Mouse (Mus musculus): ENCODE measurements around the gene Epha4.
A peak's percentile ranks its signal among the peaks of the same experiment; 100 is the strongest.

Gene Epha4

DNA sequence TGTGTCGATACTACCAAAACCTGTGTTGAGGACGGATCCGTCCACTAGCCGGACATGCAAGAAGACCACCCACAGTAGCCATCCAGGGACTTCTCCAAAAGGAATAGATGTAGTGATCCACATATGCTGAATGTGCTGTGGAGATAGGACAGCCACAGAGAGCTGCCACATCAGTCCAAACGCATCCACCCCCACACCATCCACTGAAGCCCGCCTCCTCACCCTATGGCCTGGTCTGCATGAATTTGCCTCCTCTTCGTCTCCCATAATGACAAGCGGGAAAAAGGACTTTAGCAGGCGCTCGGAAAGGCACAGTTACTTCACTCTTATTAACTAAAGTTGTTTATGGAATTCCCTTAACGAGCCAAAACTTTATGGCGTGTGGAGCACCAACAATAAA is 68.5 kb downstream of the Epha4 start:
- peak; percentile 23 for DNase-seq (ENCODE audit: low read depth, low spot score)

DNA sequence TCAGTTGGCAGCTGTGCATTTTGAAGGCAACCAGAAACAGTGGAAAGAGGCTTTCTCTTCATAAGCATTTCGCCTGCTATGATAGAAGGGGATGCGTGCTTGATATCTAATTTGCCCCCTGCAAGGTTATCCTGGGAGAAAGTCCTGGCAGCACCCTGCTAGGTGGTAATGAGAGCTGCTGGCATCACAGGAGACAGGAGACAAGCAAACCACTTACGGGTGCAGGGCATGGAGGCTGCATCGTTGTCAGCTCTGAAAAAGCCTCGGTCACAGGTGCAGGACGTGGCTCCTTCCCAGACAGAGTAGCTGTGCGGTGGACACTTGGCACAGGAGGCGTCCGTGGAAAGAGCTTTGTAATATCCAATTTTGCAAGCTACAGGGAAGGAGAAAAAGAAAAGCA is 70.2 kb downstream of the Epha4 start:
- DNase-seq (ENCODE audit: low read depth, low spot score): no peak

DNA sequence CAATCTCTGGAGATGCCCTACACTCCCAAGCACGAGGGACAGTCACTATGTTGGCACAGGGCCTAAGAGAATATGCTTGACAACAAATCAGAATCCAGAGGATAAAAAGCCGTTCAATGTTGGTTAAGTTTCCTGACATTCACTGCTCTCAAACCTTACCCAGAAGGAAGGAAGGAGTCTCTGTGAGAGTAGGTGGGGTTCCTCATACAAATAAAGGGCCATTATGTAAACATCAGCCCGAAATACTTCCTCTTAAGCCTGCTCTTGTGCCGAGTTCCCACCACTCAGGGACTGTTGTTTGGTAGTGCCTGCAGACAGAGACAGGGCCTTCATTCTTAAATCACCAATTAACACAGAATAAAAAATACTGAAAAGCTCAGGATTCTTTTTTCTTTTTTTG is 72.9 kb downstream of the Epha4 start:
- DNase-seq (ENCODE audit: low read depth, low spot score): peak; percentile 40

DNA sequence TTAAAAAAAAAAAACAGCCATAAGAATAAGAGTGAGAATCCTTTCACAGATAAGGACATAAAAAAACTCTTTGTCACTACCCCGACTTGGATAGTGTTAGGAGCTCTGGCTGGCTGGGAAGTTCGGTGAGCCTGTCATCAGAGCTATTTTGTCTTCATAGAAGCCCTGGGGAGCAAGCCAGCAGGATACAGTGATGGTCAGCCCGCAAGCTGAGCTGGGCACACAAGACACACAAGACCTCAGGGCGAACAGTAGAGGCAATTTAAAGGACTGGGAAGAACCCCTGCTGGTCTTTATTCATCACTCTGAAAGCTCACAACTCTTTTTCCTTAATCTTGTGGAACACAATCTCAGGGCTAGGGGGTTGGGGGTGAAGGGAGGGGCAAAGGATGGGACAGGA is 73.5 kb downstream of the Epha4 start:
- peak; percentile 48 for DNase-seq (ENCODE audit: low read depth, low spot score)

DNA sequence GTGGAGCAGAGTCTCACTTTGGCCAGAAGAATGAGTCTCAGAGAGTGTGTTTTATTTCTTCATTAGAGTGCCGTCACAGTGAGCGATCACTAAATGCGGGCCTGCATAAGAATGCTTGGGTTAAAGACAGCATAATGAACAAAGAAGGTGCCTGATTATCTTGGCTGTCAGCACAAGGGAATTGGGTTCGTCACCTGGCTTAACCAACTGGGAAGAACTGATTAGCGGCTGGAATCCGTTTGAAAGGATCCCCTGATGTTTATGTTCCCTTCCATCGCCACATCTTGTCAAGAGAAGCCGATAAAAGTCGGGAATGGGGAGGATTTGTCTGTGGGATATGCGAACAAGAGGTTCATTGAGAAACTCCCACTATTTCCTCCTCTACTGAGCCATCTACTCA is 74.4 kb downstream of the Epha4 start:
- peak; percentile 60 for DNase-seq (ENCODE audit: low read depth, low spot score)

DNA sequence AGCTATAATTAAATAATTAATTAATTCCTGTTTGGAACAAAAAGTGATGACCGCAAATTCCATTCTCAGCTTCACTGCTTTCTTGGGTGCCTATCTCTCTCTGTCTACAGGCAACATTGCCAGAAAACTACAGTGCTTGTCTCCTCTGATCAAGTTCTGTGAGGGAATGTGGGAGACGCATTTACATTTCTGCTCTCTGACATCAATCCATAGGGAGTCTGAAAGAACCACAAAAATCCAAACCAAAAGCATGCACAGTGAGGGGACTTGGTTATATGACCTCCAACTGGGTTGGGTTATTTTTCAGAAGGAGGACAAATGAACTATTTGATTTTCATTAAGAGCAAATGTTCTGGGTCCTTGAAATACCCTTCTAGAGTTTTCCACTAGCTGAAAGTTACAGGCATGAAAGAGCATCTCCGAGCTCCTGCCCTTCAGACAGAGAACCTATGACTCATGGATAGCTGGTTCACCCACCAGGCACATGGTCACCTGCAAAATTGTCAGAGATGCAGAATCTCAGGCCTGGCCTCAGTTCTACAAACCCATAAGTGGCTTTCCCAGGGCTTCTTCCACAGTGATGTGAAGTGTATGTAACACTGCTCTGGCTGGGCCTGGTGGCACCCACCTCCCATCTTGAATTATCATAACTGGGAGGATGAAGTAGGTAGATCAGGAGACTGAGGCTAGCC is 75.4 kb downstream of the Epha4 start:
- no peak for DNase-seq (ENCODE audit: low read depth, low spot score)

DNA sequence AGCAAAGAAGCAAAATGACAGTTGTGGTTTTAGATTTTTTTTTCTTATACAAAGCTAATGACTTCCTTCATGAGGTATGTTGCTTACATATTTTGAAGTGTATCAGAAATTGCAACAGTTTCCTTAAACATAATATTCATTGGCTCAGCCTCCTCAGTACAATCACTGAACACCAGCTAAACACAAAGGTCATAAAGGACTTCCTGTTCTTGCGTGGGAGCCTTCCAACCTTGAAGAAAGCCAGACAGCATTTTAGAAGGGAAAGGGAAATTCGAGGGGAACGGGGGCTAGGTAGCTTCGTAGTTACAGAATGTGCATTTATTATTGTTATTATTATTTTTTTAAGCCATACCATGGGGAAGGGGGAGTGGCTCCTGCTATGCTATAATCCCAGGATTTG is 76.2 kb downstream of the Epha4 start:
- no peak for DNase-seq (ENCODE audit: low read depth, low spot score)

DNA sequence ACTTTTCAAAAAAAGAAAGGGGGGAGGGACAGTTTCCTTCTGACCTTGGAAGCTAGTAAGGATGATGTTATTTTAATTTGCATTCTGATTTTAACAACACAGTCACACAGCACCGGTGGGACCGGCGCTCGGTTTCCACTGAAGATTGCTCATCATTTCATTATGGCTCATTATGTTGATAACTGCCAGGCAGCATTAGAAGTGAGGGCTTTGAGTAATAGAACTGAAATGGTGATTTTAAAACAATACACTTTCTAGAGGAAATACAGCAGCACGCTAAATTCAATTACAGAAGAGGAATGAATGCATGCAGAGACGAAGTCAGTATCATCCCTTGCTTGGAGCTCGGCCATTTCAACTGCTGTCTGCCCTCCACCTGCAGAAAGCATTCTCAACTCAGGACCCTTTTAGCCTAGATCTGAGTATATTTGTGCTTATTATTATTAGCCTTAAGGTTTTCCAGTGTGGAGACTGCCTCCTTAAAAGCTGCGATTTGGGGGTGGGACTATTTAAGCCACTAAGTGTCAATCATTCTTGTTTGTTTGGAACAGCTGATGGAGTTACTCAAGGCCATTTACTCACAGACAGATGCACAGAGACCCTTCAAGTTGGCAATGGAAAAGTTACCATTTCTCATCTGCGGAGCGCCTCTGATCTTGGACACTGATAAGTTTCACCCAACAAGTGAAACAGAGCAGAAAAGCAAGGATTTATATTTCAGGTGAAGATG is 76.8 kb downstream of the Epha4 start:
- no peak for DNase-seq (ENCODE audit: low read depth, low spot score)

DNA sequence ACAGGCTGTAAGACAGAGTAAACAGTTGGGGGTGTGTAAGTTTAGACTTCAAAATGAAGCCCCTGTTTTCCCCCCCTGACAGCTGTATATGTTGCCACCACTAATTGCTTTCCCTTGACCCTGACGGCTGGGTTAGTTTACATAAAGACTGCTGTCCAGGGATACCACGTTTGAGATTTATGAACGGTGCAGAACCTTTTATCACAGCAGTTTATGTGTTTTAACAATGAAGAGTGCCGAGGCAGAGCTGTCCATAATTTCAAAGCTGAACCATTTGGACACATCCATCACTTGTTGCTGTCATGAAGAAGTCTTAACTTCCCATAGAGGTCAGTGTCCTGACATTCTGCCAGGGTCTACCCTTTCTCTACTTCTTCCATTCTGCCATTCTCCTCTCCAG is 79.8 kb downstream of the Epha4 start:
- DNase-seq (ENCODE audit: low read depth, low spot score): no peak

DNA sequence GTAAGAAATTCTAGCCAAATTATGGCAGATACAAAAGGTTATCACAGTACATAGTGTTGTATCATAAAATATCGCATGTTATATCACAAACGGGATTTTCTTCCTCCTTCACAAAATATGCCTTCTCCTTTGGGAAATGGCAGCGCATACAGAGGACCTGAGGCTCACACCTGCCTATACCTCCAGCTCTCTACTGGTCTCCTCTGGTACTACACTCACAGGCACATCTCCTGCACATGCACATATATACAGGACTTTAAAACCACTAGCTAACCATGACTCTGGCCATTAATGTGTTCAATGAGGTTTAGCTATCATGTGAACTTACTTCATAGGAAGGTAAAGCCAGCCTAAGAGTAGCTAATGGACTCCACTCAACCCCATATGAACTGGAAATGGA is 81.7 kb downstream of the Epha4 start:
- DNase-seq (ENCODE audit: low read depth, low spot score): peak; percentile 54

DNA sequence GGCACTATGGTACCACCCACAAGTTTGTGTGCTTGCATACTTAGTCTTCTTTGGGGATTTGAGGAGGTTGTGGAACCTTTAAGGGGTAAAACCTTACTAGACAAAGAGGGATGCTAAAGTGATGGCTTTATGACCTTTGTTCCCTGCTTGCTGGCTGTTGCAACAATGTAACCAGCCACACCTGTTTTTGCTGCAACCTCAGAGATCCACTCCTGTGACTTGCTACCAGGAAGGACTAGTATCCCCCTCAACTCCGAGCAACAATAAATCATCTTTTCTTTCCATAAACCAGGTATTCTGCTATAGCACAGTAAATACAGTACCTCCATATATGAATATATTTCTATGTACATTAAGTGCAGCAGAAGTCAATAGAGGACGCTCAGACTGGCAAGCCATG is 82.4 kb downstream of the Epha4 start:
- DNase-seq (ENCODE audit: low read depth, low spot score): no peak

DNA sequence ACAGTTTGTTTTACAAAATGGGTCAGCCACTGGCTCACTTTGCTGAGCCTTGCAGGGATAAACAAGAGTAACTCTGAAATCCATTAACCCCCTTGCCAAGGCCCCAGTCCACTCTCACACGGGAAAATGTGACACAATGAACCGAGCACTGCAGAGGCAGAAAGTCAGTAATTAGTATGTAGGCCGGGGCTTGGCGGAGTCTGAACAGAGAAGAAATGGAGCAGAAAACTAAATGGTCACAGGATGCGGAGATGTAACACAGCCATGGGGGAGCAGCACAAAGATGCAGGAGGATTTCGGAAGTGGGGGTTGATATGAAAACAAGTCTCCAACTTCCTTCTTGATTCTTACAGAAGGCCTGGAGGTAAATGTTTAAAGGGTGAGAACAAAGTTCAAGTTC is 85.7 kb downstream of the Epha4 start:
- DNase-seq (ENCODE audit: low read depth, low spot score): no peak

DNA sequence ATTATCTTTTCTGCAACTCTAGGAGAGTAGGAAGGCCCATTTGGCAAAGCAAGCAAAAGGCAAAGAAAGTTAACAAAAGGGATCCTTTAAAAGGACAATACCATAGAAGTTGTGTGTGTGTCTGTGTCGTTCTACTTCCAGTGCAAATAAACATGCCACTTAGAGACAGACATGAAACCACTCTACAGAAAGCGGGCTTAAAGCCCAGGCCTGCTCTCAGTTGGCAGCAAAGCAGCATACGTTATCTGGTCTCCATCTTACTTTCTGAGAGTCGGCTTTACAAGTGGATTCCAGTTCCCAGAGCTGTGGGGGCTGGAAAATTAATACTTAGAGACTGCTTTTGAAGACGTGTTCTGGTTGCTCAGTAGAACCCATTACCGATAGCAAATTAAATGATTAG is 87.9 kb downstream of the Epha4 start:
- DNase-seq (ENCODE audit: low read depth, low spot score): no peak

DNA sequence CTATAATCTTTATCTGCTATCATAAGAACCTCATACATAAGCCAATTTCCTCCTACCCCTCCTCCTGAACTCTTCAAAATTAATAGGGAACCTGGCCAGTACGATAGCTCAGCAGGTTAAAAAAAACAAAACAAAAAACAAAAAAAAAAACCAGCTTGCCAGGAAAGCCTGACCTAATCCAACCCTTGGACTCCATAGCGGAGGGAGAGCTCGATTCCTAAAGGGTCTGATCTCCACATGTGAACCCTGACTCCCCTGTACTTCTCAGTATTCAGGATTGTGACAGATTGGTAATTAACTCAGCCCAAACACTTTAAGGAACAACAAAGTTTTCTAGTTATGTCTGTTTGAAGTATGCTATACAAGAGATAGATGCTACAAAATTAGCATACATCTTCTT is 89.7 kb downstream of the Epha4 start:
- no peak for DNase-seq (ENCODE audit: low read depth, low spot score)

DNA sequence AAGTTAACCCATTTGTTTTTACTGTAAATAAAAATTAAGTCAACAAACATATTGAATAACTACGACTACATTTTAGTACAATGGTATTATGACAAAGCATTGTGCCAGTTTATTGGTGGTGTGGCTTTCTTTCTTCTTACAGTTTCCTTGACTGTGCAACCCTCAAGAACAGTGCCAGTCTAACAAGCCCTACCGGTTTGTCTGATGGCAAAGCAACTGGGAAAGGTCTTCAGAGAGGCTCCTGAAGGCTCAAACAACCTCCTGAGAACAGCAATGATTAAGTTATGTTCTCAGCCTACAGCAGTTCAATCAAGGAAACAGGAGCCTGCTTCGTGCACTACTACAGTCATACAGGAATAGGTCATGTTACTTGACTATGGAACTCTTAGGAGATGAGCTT is 93.8 kb downstream of the Epha4 start:
- DNase-seq (ENCODE audit: low read depth, low spot score): no peak

DNA sequence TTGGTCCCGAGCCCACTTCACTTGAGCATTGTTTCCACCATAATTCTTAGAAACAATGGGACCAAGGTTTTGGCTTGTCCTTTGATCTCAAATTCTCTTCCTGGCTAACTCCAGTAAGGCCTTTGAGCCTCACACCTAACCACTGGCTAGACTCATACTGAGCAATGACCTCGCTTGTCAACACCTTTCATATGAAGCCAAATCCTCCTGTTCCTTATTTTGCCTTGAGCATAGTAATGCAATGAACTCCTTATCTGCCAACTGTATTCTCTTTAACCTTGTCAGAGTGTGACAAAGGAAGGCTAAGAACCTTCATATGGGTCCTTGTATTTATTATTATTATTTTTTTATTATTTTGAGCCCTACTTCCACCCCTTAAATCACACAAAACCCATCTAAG is 94.5 kb downstream of the Epha4 start:
- no peak for DNase-seq (ENCODE audit: low read depth, low spot score)

DNA sequence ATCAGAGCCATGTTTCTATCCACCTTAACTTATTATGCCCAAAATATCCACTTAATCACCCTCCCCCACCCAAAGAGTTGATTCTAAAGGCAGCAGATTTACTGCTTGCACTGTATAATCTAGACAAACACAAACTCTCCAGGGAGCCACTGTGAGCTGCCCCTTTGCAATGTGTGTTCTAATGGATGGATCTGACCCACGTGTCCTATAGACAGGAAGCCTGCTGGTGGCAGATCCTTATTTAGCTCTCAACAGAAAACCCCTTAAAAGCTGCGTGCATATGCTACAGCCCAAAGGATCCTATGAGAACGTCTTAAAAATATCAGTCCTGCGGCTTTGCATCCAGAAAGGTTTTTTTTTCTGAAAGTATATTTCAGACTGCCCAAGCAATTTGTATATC is 98.0 kb downstream of the Epha4 start:
- DNase-seq (ENCODE audit: low read depth, low spot score): peak; percentile 39

DNA sequence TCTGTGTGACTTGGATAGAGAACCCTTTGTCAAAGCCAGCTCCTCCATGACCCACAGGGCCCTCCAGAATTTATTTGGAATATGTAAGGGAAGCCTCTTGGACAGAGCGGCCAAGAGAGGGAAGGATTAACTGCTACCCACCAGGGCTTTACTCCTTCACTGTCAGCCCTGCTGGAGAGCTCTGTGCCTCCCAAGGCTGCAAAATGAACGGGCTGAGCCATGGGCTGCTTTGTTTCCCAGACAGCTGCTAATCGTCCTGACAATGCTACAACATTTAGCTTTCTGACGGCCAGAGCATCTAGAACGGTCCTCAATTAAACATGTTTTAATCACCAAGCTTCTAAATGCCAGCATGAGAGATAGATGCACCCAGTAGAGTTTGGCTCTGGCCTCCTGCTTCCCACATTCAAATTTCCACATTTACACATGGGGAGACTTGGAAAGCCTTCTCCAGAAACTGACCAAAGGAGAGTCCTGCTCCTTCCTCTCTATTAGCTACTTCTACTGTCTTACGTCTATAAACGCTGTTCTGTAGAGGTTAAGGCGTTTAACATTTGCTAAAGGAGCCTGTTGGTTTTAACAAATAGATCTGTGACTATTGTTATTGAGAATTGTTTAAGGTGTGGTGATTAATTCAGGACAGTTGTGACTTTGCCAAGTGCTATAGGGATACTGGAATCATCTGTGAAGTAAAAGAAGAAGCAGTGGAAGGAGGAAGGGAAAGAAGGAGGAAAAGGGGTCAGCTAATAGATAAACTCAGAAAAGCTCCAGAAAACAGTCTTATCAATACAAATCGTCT is 101.8 kb downstream of the Epha4 start:
- peak; percentile 55 for DNase-seq (ENCODE audit: low read depth, low spot score)

DNA sequence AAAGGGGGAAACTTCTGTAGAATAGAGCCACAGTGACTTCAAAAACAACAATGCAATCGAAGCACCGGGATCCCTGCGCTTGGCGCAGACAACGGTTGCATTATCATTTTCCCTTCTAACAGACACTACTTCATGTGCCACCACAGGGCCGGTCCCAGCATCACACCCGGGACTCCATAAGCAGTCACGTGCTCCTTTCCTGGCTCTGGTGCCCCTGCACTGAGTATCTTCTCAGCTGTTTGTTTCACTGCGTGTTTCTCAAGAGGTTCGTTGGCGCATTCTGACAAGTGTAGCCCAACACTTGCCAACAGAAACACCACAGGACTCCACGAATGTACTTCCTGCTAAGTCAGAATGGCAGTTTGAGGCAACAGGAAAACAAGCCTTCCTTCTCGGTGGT is 102.6 kb downstream of the Epha4 start:
- DNase-seq (ENCODE audit: low read depth, low spot score): no peak

DNA sequence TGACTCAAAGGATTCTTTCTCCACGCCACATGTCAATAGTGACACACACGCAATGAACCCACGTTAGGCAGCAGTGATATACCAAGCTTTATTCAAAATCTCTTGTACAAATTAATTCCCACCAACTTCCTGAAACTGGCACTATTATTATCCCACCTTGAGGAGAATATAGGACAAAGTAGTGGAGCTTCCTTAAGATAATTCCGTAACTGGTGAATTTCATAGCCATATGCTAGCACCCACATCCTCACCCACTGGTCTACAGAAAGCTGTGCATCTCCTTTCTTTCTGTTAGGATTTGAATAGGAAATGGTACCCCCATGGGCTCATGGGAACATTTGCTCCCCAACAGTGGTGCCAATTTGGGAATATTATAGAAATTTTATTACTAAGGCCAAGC is 103.7 kb downstream of the Epha4 start:
- DNase-seq (ENCODE audit: low read depth, low spot score): no peak

DNA sequence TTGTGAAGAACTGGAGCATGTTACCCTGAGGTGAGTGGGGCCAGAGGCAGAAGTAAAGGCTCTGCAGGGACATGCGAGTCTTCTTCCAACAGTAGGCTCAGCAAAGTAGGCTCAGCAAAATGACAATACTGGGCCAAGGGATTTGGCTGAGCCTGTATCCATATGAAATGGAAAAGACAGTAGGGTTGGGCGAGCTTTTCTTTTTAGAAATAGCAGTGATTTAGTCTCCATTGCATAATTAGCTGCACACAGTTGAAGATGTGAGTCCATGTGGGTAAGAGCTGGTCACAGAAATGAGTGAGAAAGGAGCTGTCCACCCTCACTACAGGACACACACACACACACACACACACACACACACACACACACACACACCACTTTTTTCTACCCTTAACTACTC is 104.2 kb downstream of the Epha4 start:
- no peak for DNase-seq (ENCODE audit: low read depth, low spot score)

DNA sequence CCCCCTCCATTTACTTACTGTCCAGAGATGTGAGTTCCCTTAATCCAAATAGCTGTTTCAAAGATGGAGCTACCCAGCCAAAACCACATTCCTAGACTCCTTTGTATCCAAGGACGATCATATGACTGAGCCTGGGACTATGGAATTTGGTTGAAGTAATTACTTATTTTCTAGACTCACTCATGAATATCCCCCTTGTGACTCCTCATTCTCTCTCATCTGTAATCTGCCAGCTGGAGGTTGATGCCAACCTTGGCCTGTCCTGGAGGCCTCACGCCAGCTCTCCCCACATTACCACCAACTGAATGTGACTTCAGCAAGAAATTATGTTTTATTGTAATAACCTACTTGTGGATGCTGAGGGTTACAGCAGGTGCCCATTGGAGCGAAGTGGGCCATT is 104.7 kb downstream of the Epha4 start:
- no peak for DNase-seq (ENCODE audit: low read depth, low spot score)

DNA sequence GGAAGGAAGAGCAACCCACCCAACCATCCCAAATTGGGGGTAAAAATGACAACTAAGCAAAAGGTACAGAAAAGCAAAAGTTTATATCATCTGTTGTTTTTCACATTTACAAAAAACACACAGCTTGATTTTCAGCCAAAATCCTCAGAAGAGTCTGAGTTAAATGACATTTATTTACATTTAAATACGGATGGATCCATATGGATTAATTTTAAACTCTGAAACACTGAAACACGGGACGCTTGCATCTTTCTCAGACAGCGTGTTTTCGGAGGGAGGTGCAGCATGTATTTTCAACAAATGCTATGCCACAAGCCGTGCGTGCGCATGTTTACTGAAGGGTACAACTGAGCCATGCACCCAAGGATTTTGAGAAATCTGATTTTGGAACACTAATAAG is 105.4 kb downstream of the Epha4 start:
- no peak for DNase-seq (ENCODE audit: low read depth, low spot score)

Measured in R1 (cell line).